Mouse (Mus musculus): ENCODE measurements around the gene Olfr134.

DNA sequence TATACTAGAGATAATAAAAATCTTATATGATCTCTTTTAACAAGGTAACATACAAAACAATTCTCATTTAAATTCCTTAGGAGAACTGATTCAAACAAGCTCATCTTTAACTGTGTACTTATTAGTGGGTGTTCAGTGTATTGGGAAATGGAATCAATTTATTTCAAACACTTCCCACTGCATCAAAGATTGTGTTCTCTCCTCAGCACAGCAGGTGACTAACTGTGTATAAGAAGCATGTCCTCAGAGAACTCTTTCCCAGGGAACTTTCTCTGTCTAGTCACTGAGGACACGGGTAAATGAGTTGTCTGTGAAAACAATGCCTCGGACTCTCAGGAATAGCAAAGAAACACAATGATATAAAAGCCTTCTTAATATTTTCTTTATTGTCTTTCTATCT is 26.2 kb upstream of the Olfr134 start, which contains the start of gene Olfr133:
- TF ChIP-seq POLR2A (IDR thresholded peaks at IDR 0.05; ENCODE audit: extremely low read depth, insufficient read depth, low read length) = no peak
- no peak for TF ChIP-seq CTCF (IDR thresholded peaks at IDR 0.05; ENCODE audit: extremely low read depth, insufficient read depth, low read length)

Measured in cortical plate, adult 2 months (tissue).